Mouse (Mus musculus) B cell, adult 2 months (primary cell): Measurements from ENCODE around the gene Cyth1.

Experiments
- DNase-seq, 2 experiments: peaks; one replicate each; pipeline ENCODE4 v3.0.0; 2022

The Cyth1 gene

GRCm38 (mm10) chr11:118222351-118222885 lies 26.0 kb downstream of the Cyth1 start:
- DNase-seq, result peak in 1 of 2 experiments; percentile 33

- peak; percentile 81 to 82 for DNase-seq
These were observed 27.7 kb downstream of the Cyth1 start for GRCm38 (mm10) chr11:118220561-118221262.

GRCm38 (mm10) chr11:118219066-118219465 lies 29.3 kb downstream of the Cyth1 start:
- DNase-seq, result peak; percentile 70 to 73

GRCm38 (mm10) chr11:118216468-118216867 lies 31.9 kb downstream of the Cyth1 start:
- peak in 1 of 2 experiments; percentile 27 for DNase-seq

GRCm38 (mm10) chr11:118215928-118216458 lies 32.4 kb downstream of the Cyth1 start:
- DNase-seq, result peak in 1 of 2 experiments; percentile 30

GRCm38 (mm10) chr11:118212636-118213112 lies 35.7 kb downstream of the Cyth1 start:
- peak; percentile 77 for DNase-seq

GRCm38 (mm10) chr11:118211749-118212635 lies 36.4 kb downstream of the Cyth1 start:
- DNase-seq, result peak; percentile 88 to 89

- peak; percentile 83 to 85 for DNase-seq
These were observed 37.4 kb downstream of the Cyth1 start for GRCm38 (mm10) chr11:118210962-118211361.

- peak in 1 of 2 experiments; percentile 26 for DNase-seq
These were observed 38.3 kb downstream of the Cyth1 start for GRCm38 (mm10) chr11:118210116-118210515.

GRCm38 (mm10) chr11:118209376-118209775 lies 39.0 kb downstream of the Cyth1 start:
- no peak for DNase-seq

GRCm38 (mm10) chr11:118208672-118209272 lies 39.6 kb downstream of the Cyth1 start:
- no peak for DNase-seq

GRCm38 (mm10) chr11:118207424-118208033 lies 40.9 kb downstream of the Cyth1 start:
- DNase-seq, result no peak

- no peak for DNase-seq
These were observed 42.1 kb downstream of the Cyth1 start for GRCm38 (mm10) chr11:118206267-118206666.

GRCm38 (mm10) chr11:118203469-118203868 lies 44.9 kb downstream of the Cyth1 start:
- peak in 1 of 2 experiments; percentile 57 for DNase-seq

GRCm38 (mm10) chr11:118202410-118203233 lies 45.8 kb downstream of the Cyth1 start:
- peak in 1 of 2 experiments; percentile 48 for DNase-seq

GRCm38 (mm10) chr11:118201833-118202409 lies 46.5 kb downstream of the Cyth1 start:
- no peak for DNase-seq

GRCm38 (mm10) chr11:118200834-118201830 lies 47.3 kb downstream of the Cyth1 start:
- DNase-seq, result no peak

GRCm38 (mm10) chr11:118198296-118198600 lies 50.1 kb downstream of the Cyth1 start:
- no peak for DNase-seq

- DNase-seq, result peak in 1 of 2 experiments; percentile 58
These were observed 50.7 kb downstream of the Cyth1 start for GRCm38 (mm10) chr11:118197508-118198295.
